Mouse (Mus musculus) forebrain, embryonic 11.5 days (tissue): Measurements from ENCODE around the gene Dstn. TPM values are rescaled to one million over a fixed set of nuclear protein-coding genes. Genes with fewer than 3 reads are reported as not detected.

ENCODE experiments used
- ATAC-seq: fragments of 200-750 bp; cut with Nextera tagmentation; replicated peaks from 2 replicates; pipeline ENCODE4 v1.8.0; 2017; ENCODE audit warnings: moderate TSS enrichment; ENCODE audit not compliant: low FRiP score
- DNase-seq: peaks from one replicate; pipeline ENCODE4 v3.0.0-alpha.2; 2017; ENCODE audit warnings: low spot score
- H3K27ac ChIP-seq: fragments of 300-500 bp; sonication (generic); 2 replicates; pipeline ENCODE4 v1.5.1; 2014; ENCODE audit warnings: low read depth, low read length
- H3K27me3 ChIP-seq: fragments of 300-500 bp; sonication (generic); 2 replicates; pipeline ENCODE4 v1.6.1; 2014; ENCODE audit warnings: mild to moderate bottlenecking, low read length, mixed read lengths; ENCODE audit not compliant: control insufficient read depth, insufficient read depth
- H3K36me3 ChIP-seq: fragments of 300-500 bp; sonication (generic); 2 replicates; pipeline ENCODE4 v1.6.1; 2014; ENCODE audit warnings: mild to moderate bottlenecking, low read length, moderate library complexity, mixed read lengths; ENCODE audit not compliant: control insufficient read depth, insufficient read depth
- H3K4me1 ChIP-seq: fragments of 300-500 bp; sonication (generic); replicated peaks from 2 replicates; pipeline ENCODE4 v1.6.1; 2014; ENCODE audit warnings: low read length, mixed read lengths; ENCODE audit not compliant: control insufficient read depth, insufficient read depth
- H3K4me2 ChIP-seq: fragments of 300-500 bp; sonication (generic); 2 replicates; pipeline ENCODE4 v1.6.1; 2014; ENCODE audit warnings: low read depth, mild to moderate bottlenecking, low read length, moderate library complexity, mixed read lengths; ENCODE audit not compliant: severe bottlenecking
- H3K4me3 ChIP-seq: fragments of 300-500 bp; sonication (generic); 2 replicates; pipeline ENCODE4 v1.5.1; 2014; ENCODE audit warnings: low read depth, low read length
- H3K9ac ChIP-seq: fragments of 300-500 bp; sonication (generic); 2 replicates; pipeline ENCODE4 v1.6.1; 2014; ENCODE audit warnings: low read length
- H3K9me3 ChIP-seq: fragments of 300-500 bp; sonication (generic); 2 replicates; pipeline ENCODE4 v1.6.1; 2016; ENCODE audit warnings: low read length, mixed read lengths; ENCODE audit not compliant: control insufficient read depth
- WGBS: fragments of 180-500 bp; shearing (Covaris S2); extraction: QIAGEN DNeasy Blood & Tissue Kit; methylation state at CpG from one replicate; pipeline ENCODE4 v1.1.7; 2014; 5-methylcytosine and 5-hydroxymethylcytosine counted together
- polyA plus RNA-seq: library from polyadenylated mRNA; unstranded; fragments of >200 nt; fragmentation: Nextera tagmentation; extraction: Ambion mirVana; gene quantifications from 2 replicates; pipeline ENCODE4 v1.2.1, GENCODE M21; 2014

Gene Dstn
- polyA plus RNA-seq, 1 experiment from 2014 or later, result 369 TPM

DNA sequence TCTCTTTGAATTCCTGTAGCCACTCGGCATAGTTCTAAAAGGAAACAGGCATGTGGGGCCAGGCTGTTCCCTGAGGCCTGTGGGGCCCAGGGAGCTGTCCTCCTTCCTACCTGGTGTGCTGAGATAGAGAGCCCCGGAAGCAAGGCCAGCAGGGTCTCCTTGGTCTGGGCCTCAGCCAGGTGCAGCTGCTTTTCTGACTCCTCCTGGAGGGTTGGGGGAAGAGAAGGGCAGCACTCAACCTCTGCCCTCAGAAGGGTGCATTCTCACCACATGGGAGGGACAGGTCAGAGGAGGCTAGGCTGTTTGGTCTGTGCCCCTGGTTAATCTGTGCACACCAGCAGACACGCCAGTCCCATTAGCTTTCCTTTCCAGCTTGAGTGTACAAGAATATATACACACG lies 39.9 kb downstream of the Dstn start:
- ATAC-seq, result no peak
- Histone ChIP-seq H3K27me3 (no peaks in the 10 kb centered on the region), H3K4me1 (no peaks in the 10 kb centered on the region), H3K27ac (no peak overlapping the region), H3K9me3 (no peaks in the 10 kb centered on the region), H3K9ac (no peak overlapping the region), H3K36me3 (peaks cover 2% of the 10 kb centered on the region; the same call in 1 of the 2 replicates), H3K4me2 (no peak overlapping the region), H3K4me3 (no peak overlapping the region)
- 93% methylated on average over 4 of the region's 4 CpGs for WGBS
- DNase-seq, result peak; percentile 42

DNA sequence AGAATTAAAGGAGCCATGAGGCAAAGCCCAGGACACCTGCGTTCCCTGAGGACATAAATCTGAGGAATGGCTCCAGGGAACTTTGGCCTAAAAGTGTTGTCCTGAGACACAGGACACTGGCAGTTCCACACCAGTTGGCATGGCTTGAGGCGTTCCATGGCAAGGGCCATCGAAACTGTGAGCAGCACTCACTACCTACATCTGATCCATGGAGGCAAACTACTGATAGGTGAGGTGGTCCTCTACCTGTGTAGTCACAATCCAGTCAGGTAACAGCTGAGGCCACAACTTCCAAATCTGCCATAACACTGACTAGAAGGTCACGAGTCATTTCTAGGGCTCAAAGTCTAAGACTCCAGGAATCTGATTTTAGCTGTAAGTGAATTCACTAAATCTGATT lies 40.6 kb downstream of the Dstn start:
- Histone ChIP-seq H3K9ac (no peak overlapping the region), H3K4me1 (no peaks in the 10 kb centered on the region), H3K36me3 (peaks cover 2% of the 10 kb centered on the region; the same call in 1 of the 2 replicates), H3K4me2 (no peak overlapping the region), H3K27ac (no peak overlapping the region), H3K4me3 (no peak overlapping the region), H3K9me3 (no peaks in the 10 kb centered on the region), H3K27me3 (no peaks in the 10 kb centered on the region)
- DNase-seq (peak; percentile 46), ATAC-seq (no peak)
- WGBS, result 88% methylated on average over 4 of the region's 4 CpGs

DNA sequence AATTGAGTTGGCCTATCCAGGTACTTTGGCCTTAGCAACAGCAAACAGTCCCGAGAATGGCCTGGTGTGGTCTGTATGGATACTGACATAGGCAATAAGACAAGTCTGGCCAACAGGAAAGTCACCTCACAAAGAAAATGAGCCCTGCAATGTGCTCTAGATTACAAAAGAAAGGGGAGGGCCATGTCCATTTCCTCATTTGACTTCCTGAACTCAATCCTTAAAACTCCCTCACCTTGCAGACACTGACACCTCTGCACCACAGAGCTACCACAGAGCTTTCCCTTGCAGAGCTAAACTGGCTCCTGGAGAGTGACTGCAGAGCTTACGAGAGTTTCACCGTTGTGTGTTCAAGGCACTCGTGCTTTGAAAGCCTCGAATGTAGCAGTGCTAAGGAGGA lies 47.1 kb downstream of the Dstn start:
- no peak overlapping the region for H3K4me2 ChIP-seq
- H3K9ac ChIP-seq, result no peak overlapping the region
- no peaks in the 10 kb centered on the region for H3K9me3 ChIP-seq
- no peak overlapping the region for H3K27ac ChIP-seq
- H3K36me3 ChIP-seq, result peaks cover 2% of the 10 kb centered on the region; the same call in 1 of the 2 replicates
- WGBS, result 97% methylated on average over 5 of the region's 5 CpGs
- DNase-seq (no peak), ATAC-seq (no peak)
- H3K27me3 ChIP-seq, result no peaks in the 10 kb centered on the region
- H3K4me1 ChIP-seq, result no peaks in the 10 kb centered on the region
- no peak overlapping the region for H3K4me3 ChIP-seq

DNA sequence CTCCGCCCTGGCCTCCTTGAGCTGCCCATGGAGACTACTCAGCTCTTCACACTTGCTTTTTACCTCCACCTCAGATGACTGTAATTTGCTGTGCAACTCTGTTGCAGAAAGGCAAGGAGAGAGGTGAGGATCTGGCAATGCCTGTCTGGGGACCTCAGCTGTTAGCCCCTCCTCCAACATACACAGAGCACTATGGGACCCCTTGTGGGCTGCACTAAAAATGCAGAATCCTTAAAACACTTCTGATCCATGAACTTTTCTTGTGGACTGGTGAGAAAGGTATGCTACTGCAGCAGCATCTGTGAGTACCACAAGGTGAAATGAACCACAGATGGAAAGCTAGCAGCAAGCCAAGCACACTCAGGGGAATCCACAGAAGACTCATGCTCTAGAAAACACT lies 48.2 kb downstream of the Dstn start:
- H3K9ac ChIP-seq, result no peak overlapping the region
- H3K4me2 ChIP-seq, result no peak overlapping the region
- WGBS, result 95% methylated on average over 1 of the region's 1 CpGs
- no peak for DNase-seq
- no peak overlapping the region for H3K4me3 ChIP-seq
- H3K27ac ChIP-seq, result no peak overlapping the region
- H3K9me3 ChIP-seq, result no peaks in the 10 kb centered on the region
- ATAC-seq, result no peak
- no peaks in the 10 kb centered on the region for H3K4me1 ChIP-seq
- H3K27me3 ChIP-seq, result no peaks in the 10 kb centered on the region
- H3K36me3 ChIP-seq, result no peaks in the 10 kb centered on the region; the same call in 1 of the 2 replicates

DNA sequence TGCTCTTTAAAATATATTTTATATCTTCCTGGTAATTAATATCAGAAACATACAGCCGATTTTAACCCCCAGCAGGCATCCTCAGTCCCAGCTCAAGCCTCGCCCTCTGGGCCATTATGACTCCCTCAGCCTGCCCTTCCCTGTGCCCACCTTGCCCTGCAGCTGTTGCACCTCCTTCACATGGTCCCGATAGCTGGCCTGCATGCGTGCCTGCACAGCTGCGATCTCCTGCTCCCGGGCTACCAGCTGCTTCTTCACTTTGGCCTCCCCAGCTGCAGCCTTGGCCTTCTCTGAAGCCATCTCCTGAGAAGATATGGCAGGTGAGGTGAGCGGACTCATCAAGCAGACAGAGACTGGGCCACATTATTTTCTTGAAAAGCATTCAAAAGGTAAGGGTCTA lies 54.1 kb downstream of the Dstn start:
- 94% methylated on average over 7 of the region's 7 CpGs for whole genome bisulfite sequencing
- H3K36me3 ChIP-seq, result no peaks in the 10 kb centered on the region; the same call in 1 of the 2 replicates

DNA sequence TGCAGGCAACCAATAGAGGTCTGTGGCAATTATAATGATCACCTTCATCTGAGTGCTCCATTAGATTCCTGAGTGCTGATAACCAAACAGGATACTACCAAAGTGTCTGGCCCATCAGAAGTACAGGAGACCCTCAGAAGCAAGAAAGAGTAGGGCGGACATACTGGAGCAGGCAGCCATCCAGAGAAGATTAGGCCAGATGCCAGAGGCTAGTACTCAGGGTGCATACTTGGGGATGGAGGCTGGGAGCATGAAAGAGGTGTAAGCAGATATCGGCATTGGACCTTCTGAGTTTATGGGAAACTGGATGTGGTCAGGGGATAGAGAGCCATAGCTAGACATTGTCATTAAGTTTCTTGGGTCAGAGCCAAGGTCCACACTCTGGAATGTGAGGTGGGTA lies 55.7 kb downstream of the Dstn start:
- Histone ChIP-seq H3K9me3 (no peaks in the 10 kb centered on the region), H3K27me3 (no peaks in the 10 kb centered on the region), H3K4me1 (no peaks in the 10 kb centered on the region), H3K36me3 (no peaks in the 10 kb centered on the region), H3K9ac (no peak overlapping the region), H3K4me2 (no peak overlapping the region), H3K27ac (no peak overlapping the region), H3K4me3 (no peak overlapping the region)
- ATAC-seq, result no peak
- DNase-seq, result peak; percentile 32
- WGBS, result 97% methylated on average over 2 of the region's 2 CpGs

More for the DNA sequence above, 54.1 kb downstream of the Dstn start:
- Histone ChIP-seq H3K9me3 (no peaks in the 10 kb centered on the region), H3K4me2 (no peak overlapping the region), H3K4me1 (no peaks in the 10 kb centered on the region), H3K27me3 (no peaks in the 10 kb centered on the region), H3K4me3 (no peak overlapping the region), H3K27ac (no peak overlapping the region), H3K9ac (no peak overlapping the region)
- no peak for ATAC-seq
- no peak for DNase-seq

DNA sequence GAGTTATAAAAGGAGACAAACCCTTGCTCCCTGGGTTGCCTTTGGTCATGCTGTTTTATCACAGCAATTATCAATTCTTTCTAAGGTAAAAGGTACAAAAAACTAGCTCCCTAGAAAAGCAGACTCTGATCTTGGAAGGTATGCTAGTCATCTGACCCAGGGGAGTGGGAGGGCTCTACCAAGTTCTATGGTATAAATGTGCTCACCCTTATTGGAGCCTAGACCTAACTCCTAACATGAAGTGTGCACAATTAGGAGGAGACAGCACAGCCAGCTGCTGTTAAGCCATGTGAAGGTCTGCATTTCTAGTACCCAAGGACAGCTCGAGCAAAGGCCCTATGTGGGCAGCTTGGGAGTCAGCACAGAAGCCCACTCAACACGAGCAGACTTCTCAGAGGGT lies 56.8 kb downstream of the Dstn start:
- ATAC-seq (no peak), DNase-seq (no peak)
- H3K9me3 ChIP-seq, result no peaks in the 10 kb centered on the region
- no peaks in the 10 kb centered on the region for H3K27me3 ChIP-seq
- H3K4me3 ChIP-seq, result no peak overlapping the region
- H3K4me1 ChIP-seq, result no peaks in the 10 kb centered on the region
- H3K36me3 ChIP-seq, result no peaks in the 10 kb centered on the region
- WGBS, result 84% methylated on average over 2 of the region's 2 CpGs
- no peak overlapping the region for H3K27ac ChIP-seq
- no peak overlapping the region for H3K9ac ChIP-seq
- H3K4me2 ChIP-seq, result no peak overlapping the region

DNA sequence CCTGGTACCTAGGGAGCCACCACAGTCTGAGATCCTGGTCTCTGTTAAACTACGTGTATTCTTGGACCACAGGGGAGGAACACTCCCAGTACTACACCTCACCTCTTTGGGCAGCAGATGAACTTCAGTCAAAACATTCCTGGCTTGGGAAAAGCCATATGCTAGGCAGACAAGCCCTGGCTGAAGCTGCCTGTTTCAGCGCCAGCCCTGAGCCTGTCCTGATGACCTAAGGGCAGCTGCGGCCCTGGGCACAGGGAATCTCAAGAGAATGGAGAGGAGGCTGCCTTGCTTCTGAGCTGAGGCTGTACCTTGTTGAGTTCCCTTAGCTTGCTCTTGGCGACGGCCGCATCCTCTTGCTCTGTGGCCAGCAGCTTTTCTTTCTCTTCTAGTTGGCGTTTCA lies 58.0 kb downstream of the Dstn start:
- no peaks in the 10 kb centered on the region for H3K27me3 ChIP-seq
- no peaks in the 10 kb centered on the region for H3K36me3 ChIP-seq
- H3K9me3 ChIP-seq, result no peaks in the 10 kb centered on the region
- no peak overlapping the region for H3K9ac ChIP-seq
- DNase-seq (peak; percentile 24), ATAC-seq (no peak)
- 96% methylated on average over 7 of the region's 7 CpGs for WGBS
- no peak overlapping the region for H3K27ac ChIP-seq
- H3K4me3 ChIP-seq, result no peak overlapping the region
- H3K4me2 ChIP-seq, result no peak overlapping the region
- no peaks in the 10 kb centered on the region for H3K4me1 ChIP-seq

DNA sequence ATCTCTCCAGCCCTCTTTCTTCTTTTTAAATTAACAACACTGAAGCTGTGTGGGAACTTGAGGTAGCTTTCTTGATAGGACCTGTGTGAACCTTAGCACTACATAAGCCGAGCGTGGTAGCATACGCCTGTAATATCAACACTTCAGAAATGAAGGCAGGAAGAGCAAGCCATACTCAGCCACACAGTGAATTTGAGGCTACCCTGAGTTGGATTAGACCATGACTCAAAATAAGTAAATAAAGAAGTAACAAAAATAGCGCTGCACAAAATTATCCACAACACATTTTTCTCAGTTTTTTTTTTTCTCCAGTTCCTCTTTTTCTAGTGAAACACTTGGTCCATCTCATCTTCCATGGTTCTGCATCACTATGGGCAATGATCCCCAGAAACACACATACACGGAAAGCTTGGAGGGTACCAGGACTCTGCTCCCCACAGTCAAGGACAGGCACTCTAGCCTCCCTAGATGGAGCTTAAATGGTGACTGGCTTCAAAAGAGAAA lies 60.1 kb downstream of the Dstn start:
- Histone ChIP-seq H3K27me3 (no peaks in the 10 kb centered on the region), H3K4me3 (no peak overlapping the region), H3K36me3 (no peaks in the 10 kb centered on the region), H3K9ac (no peak overlapping the region), H3K9me3 (no peaks in the 10 kb centered on the region), H3K4me1 (no peaks in the 10 kb centered on the region), H3K27ac (no peak overlapping the region), H3K4me2 (no peak overlapping the region)
- DNase-seq (no peak), ATAC-seq (no peak)
- 96% methylated on average over 5 of the region's 5 CpGs for WGBS
